Comparison of ENCODE assay signal across 16 mouse cellular contexts in genomic region chr17:74749659-74750058, GRCm38 (mm10). TPM values are rescaled to one million over a fixed set of nuclear protein-coding genes. Genes with fewer than 3 reads are reported as not detected.
DNase-seq lines count a peak whose midpoint lies in the region; TF ChIP-seq lines count a peak whose summit lies in the region.
"Had no signal": no experiment of that assay in that cellular context is flagged by ENCODE, and none has a peak within 500 bp of the region (broad histone marks: within the 10 kb centered on the region; RNA-seq: fewer than 3 reads in every experiment).

No protein-coding gene starts in this region.

- DNase-seq in heart, adult 11 months, result peak; percentile 34
- no peak for DNase-seq in heart, adult 18-20 months
- no peak for DNase-seq in gastrocnemius, adult 18-20 months (ENCODE audit: low spot score)
- DNase-seq: adrenal gland, adult 2 months; adrenal gland, adult 8-10 months; adrenal gland, postnatal 10 days; adrenal gland, postnatal 14 days; adrenal gland, postnatal 25 days; adrenal gland, postnatal 36 days; B cell, adult 2 months; cerebellum, adult 11 months; cerebellum, adult 11-12 months; cerebellum, adult 18-20 months had no signal

- H3K36me3 ChIP-seq in myocyte (ENCODE audit: control insufficient read depth, insufficient read depth), result peaks cover 9% of the 10 kb centered on the region

- H3K4me2 ChIP-seq in myocyte (ENCODE audit: low read depth), result no peak overlapping the region

- H3K79me2 ChIP-seq in myocyte (ENCODE audit: control insufficient read depth, insufficient read depth), result no peaks in the 10 kb centered on the region

- H3K27me3 ChIP-seq in myocyte (ENCODE audit: control insufficient read depth, insufficient read depth, insufficient read length), result no peaks in the 10 kb centered on the region
- H3K27me3 ChIP-seq: CH12.LX, Patski had no signal

- no peak for TF ChIP-seq POLR2A in myocyte (IDR thresholded peaks at IDR 0.05; ENCODE audit: insufficient read length, low read depth)

- no peak overlapping the region for H3K4me3 ChIP-seq in myocyte

- no peak overlapping the region for H3ac ChIP-seq in myocyte (ENCODE audit: control insufficient read depth, insufficient read length)

TF ChIP-seq in myocyte, 11 proteins besides CTCF, POLR2A, EP300 and RAD21:
- TF ChIP-seq MYOG (IDR thresholded peaks at IDR 0.05; ENCODE audit: control insufficient read depth in 1 of 3, insufficient read depth in 1 of 3, insufficient read length in 2 of 3, low read depth in 2 of 3), result peak in 2 of 3 experiments; percentile 46 to 84
- peak; percentile 26 for TF ChIP-seq SRF (IDR thresholded peaks at IDR 0.05; ENCODE audit: control insufficient read depth, insufficient read length, low read depth)
- TF ChIP-seq CEBPB (IDR thresholded peaks at IDR 0.05; ENCODE audit: insufficient read depth, poor library complexity, severe bottlenecking), result no peak
- no peak for TF ChIP-seq E2F4 (IDR thresholded peaks at IDR 0.05; ENCODE audit: insufficient read depth)
- TF ChIP-seq MAX (IDR thresholded peaks at IDR 0.05; ENCODE audit: low read depth), result no peak
- no peak for TF ChIP-seq POLR2AphosphoS2 (IDR thresholded peaks at IDR 0.05; ENCODE audit: insufficient read length, low read depth)
- TF ChIP-seq TCF12 (IDR thresholded peaks at IDR 0.05; ENCODE audit: insufficient read depth, poor library complexity, severe bottlenecking), result no peak
- TF ChIP-seq MYOD1 (IDR thresholded peaks at IDR 0.05; ENCODE audit: control insufficient read depth in 1 of 3, insufficient read length in 2 of 3, low read depth in 2 of 3), result peak; percentile 57 to 84 (median 66)
- no peak for TF ChIP-seq TCF3 (IDR thresholded peaks at IDR 0.05; ENCODE audit: insufficient read length, low read depth)
- no peak for TF ChIP-seq USF1 (IDR thresholded peaks at IDR 0.05; ENCODE audit: low read depth)
- no peak for TF ChIP-seq REST (IDR thresholded peaks at IDR 0.05; ENCODE audit: insufficient read depth, insufficient read length)

RNA-seq across cellular contexts. Expression of gene Ttc27, which starts 32.1 kb away (rescaled TPM):
- 10 to 100 TPM; 13.1 to 17.1 TPM for total RNA-seq in heart, adult 18-20 months (2021)
- 12.9 TPM for polyA plus RNA-seq in myocyte (2012; fragmentation: generic; extraction: Trizol)
- 10 to 100 TPM; 12.0 to 12.4 TPM for total RNA-seq in gastrocnemius, adult 18-20 months (2021)
